Mouse (Mus musculus): Measurements from ENCODE around the gene Snx17.
A peak's percentile ranks its signal among the peaks of the same experiment; 100 is the strongest.

The Snx17 gene

DNA sequence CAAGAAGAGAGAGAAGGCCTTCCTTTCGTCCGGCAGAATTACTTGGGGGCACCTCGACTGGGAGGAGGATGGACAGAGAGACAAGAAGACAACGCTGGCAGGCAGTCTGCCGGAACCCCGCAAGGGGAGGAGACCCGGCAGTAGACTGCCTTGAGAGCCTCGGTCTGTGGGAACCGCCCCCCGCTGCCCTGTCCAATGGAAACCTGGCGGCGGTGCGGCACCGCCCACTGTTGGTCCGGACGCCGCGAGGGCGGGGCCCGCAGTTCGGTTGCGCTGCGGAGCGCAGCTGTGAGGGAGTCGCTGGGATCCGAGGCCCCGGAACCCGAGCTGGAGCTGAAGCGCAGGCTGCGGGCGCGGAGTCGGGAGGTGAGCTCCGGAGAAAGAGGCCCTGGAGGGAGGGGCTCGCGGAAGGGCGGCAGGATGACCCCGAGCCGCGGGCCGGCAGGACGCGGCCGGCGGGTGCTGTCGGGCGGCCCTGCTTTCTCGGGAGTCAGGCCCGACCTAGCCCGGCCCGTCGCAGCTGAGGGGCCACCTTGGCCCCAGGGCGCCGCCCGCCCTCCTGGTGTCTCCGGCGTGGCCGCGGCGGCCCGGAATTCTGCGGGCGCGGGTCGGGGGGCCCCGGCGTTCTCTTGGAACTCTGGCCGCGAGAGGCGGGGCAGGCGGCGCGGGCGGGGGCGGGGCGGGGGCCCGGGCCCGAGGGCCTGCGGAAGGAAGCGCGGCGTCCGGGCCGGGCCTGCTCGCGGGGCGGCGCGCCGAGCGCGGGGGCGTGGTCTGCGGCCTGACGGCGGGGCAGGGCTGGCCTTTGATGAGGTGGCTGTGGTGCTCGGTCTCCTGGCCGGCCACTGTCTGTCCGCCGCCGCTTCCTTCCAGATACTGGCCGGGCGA, 47.9 kb downstream of the Snx17 start, which contains the start of the genes Nrbp1 and Gm9970:
Gene Nrbp1 (plus strand): TSS at position 228 of the 885 bp plus-strand sequence.
Gene Gm9970 (minus strand): TSS at position 596 of the 885 bp plus-strand sequence.
- peak; percentile 97 for DNase-seq

GRCm38 (mm10) chr5:31241522-31242034, 48.6 kb downstream of the Snx17 start:
- DNase-seq, result no peak

- DNase-seq, result no peak
Measured at GRCm38 (mm10) chr5:31242191-31242590, 49.2 kb downstream of the Snx17 start.

All from kidney, adult 9 months (tissue).